Mouse (Mus musculus) heart, embryonic 11.5 days (tissue): ENCODE data around the gene Fshr. TPM values are rescaled to one million over a fixed set of nuclear protein-coding genes. Genes with fewer than 3 reads are reported as not detected.

Experiments
- ATAC-seq: fragments of 200-750 bp; cut with Nextera tagmentation; replicated peaks from 2 replicates; pipeline ENCODE4 v1.8.0; 2017; ENCODE audit warnings: moderate library complexity; ENCODE audit not compliant: insufficient number of reproducible peaks, low FRiP score, low TSS enrichment
- H3K27ac ChIP-seq: fragments of 300-500 bp; sonication (generic); 2 replicates; pipeline ENCODE4 v1.5.1; 2014; ENCODE audit warnings: mild to moderate bottlenecking, low read depth, low read length
- H3K27me3 ChIP-seq: fragments of 300-500 bp; sonication (generic); 2 replicates; pipeline ENCODE4 v1.6.1; 2014; ENCODE audit warnings: mild to moderate bottlenecking, low read length, mixed read lengths; ENCODE audit not compliant: control insufficient read depth, insufficient read depth
- H3K36me3 ChIP-seq: fragments of 300-500 bp; sonication (generic); 2 replicates; pipeline ENCODE4 v1.6.1; 2014; ENCODE audit warnings: mild to moderate bottlenecking, low read length, moderate library complexity, mixed read lengths; ENCODE audit not compliant: control insufficient read depth, insufficient read depth
- H3K4me1 ChIP-seq: fragments of 300-500 bp; sonication (generic); 2 replicates; pipeline ENCODE4 v1.6.1; 2014; ENCODE audit warnings: low read length; ENCODE audit not compliant: control insufficient read depth, insufficient read depth
- H3K4me2 ChIP-seq: fragments of 300-500 bp; sonication (generic); 2 replicates; pipeline ENCODE4 v1.6.1; 2014; ENCODE audit warnings: mild to moderate bottlenecking, moderate library complexity
- H3K4me3 ChIP-seq: fragments of 300-500 bp; sonication (generic); 2 replicates; pipeline ENCODE4 v1.5.1; 2014; ENCODE audit warnings: low read depth, low read length
- H3K9ac ChIP-seq: fragments of 300-500 bp; sonication (generic); 2 replicates; pipeline ENCODE4 v1.6.1; 2014; ENCODE audit warnings: mild to moderate bottlenecking, low read depth, low read length, moderate library complexity
- H3K9me3 ChIP-seq: fragments of 300-500 bp; sonication (generic); replicated peaks from 2 replicates; pipeline ENCODE4 v1.6.1; 2016; ENCODE audit warnings: low read length; ENCODE audit not compliant: control insufficient read depth
- WGBS: fragments of 180-500 bp; shearing (Covaris S2); extraction: QIAGEN DNeasy Blood & Tissue Kit; methylation state at CpG from one replicate; pipeline ENCODE4 v1.1.7; 2014; ENCODE audit not compliant: insufficient replicate concordance; 5-methylcytosine and 5-hydroxymethylcytosine counted together
- polyA plus RNA-seq: library from polyadenylated mRNA; unstranded; fragments of >200 nt; fragmentation: Nextera tagmentation; extraction: Ambion mirVana; gene quantifications from 2 replicates; pipeline ENCODE4 v1.2.1, GENCODE M21; 2014

Fshr gene
- polyA plus RNA-seq, 1 experiment from 2014 or later = not detected

DNA sequence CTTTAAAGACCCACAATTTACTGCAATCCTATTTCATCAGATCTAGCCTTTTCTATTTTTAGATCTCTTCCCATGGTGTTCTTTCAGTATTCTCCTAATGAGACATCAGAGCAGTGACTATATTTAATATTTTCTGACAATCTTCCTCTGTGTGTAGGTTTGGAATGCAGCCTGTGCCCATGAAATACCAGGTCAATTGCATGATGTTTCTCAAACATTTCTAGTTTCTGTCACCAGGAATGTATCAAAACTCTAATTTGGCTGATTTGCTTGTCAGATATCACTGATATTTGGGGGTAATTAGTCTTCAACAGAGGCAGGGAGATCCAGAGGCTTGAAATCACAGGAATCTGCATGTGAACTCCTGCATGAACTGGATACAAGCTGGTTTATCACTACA is 186.8 kb downstream of the Fshr start:
- H3K27ac ChIP-seq = no peak overlapping the region
- H3K9me3 ChIP-seq = no peaks in the 10 kb centered on the region
- H3K4me1 ChIP-seq = no peaks in the 10 kb centered on the region
- no peak for ATAC-seq
- no peak overlapping the region for H3K9ac ChIP-seq
- H3K36me3 ChIP-seq = no peaks in the 10 kb centered on the region
- no peak overlapping the region for H3K4me3 ChIP-seq
- H3K4me2 ChIP-seq = no peak overlapping the region
- H3K27me3 ChIP-seq = no peaks in the 10 kb centered on the region

- no peak overlapping the region for H3K4me2 ChIP-seq
- no peaks in the 10 kb centered on the region for H3K9me3 ChIP-seq
- no peak overlapping the region for H3K4me3 ChIP-seq
- no peaks in the 10 kb centered on the region for H3K36me3 ChIP-seq
- H3K9ac ChIP-seq = no peak overlapping the region
- WGBS = 58% methylated on average over 1 of the region's 1 CpGs
- ATAC-seq = no peak
- no peak overlapping the region for H3K27ac ChIP-seq
- H3K27me3 ChIP-seq = no peaks in the 10 kb centered on the region
- H3K4me1 ChIP-seq = no peaks in the 10 kb centered on the region
Observed at GRCm38 (mm10) chr17:89009117-89009516, 191.4 kb downstream of the Fshr start.

- WGBS = 80% methylated on average over 7 of the region's 7 CpGs
- Histone ChIP-seq H3K9ac (no peak overlapping the region), H3K4me3 (no peak overlapping the region), H3K27ac (no peak overlapping the region), H3K4me2 (no peak overlapping the region), H3K27me3 (no peaks in the 10 kb centered on the region), H3K4me1 (no peaks in the 10 kb centered on the region), H3K9me3 (no peaks in the 10 kb centered on the region), H3K36me3 (no peaks in the 10 kb centered on the region)
- ATAC-seq = no peak
Observed at GRCm38 (mm10) chr17:89008680-89009079, 191.8 kb downstream of the Fshr start.

DNA sequence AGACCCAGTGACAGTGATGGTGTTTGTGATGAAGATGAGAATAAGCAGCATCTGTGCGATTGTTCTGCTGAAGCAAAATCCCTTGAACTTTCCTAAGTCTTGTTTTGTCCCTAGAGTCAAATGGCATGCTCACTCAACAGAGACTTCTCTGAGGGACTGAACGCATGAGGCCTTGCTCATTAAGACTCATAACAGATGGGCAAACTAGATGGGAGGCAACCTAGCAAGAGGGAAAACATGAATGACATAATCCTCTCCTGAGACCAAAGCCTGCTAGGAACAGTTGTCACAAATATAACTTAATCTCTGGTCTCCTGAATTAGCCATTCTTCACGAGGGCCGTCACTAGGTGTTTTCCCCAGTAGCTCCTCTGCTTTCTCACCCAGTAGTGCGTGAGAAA is 194.5 kb downstream of the Fshr start:
- Histone ChIP-seq H3K4me1 (no peaks in the 10 kb centered on the region), H3K4me3 (no peak overlapping the region), H3K9me3 (no peaks in the 10 kb centered on the region), H3K36me3 (no peaks in the 10 kb centered on the region), H3K4me2 (no peak overlapping the region), H3K27ac (no peak overlapping the region), H3K27me3 (no peaks in the 10 kb centered on the region), H3K9ac (no peak overlapping the region)
- WGBS = 83% methylated on average over 5 of the region's 5 CpGs
- no peak for ATAC-seq

DNA sequence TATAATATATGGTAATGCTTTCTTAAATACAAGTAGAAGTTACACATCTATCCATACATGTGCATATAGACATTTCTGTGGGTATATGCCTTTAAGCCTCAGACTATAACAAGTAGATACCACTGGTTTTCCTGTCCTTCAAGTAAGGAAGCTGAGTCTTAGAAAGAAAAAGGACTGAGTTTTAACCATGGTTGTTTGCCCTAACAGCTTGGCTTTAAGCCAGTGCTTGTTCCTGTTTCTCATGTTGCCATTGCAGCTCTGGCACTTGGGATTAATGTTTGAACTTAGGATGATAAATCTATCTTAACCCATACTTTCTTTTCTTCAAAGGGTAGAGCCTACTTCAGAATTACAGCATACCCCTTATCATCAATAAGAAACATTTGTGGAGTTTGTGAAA is 200.6 kb downstream of the Fshr start:
- H3K36me3 ChIP-seq = no peaks in the 10 kb centered on the region
- no peak overlapping the region for H3K4me2 ChIP-seq
- no peaks in the 10 kb centered on the region for H3K27me3 ChIP-seq
- H3K4me3 ChIP-seq = no peak overlapping the region
- no peaks in the 10 kb centered on the region for H3K9me3 ChIP-seq
- no peaks in the 10 kb centered on the region for H3K4me1 ChIP-seq
- no peak overlapping the region for H3K9ac ChIP-seq
- no peak for ATAC-seq
- no peak overlapping the region for H3K27ac ChIP-seq

DNA sequence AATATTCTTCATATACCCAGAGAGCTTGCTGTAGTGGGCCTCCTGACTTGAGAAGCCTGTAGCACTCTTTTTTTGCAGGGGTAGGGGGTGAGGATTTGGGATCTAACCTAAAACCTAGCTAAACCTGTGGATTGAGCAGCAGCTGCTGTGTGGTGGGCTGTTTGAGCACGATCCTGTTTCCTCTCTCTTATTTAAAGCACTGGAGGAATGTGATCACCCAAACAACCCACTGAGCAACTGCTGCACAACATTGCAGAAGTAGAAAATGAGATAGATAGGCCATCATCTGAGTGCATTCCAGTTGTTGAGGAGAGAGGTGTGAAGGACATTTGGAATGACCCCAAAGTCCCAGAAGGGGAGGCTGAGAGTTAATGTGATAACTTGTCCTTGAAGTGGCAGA is 202.2 kb downstream of the Fshr start:
- Histone ChIP-seq H3K36me3 (no peaks in the 10 kb centered on the region), H3K9ac (no peak overlapping the region), H3K4me3 (no peak overlapping the region), H3K27me3 (no peaks in the 10 kb centered on the region), H3K4me2 (no peak overlapping the region), H3K4me1 (no peaks in the 10 kb centered on the region), H3K27ac (no peak overlapping the region), H3K9me3 (no peaks in the 10 kb centered on the region)
- no peak for ATAC-seq
- WGBS = 31% methylated on average over 1 of the region's 1 CpGs

- no peaks in the 10 kb centered on the region for H3K9me3 ChIP-seq
- no peaks in the 10 kb centered on the region for H3K36me3 ChIP-seq
- no peak overlapping the region for H3K27ac ChIP-seq
- no peak for ATAC-seq
- no peaks in the 10 kb centered on the region for H3K4me1 ChIP-seq
- no peak overlapping the region for H3K9ac ChIP-seq
- H3K4me2 ChIP-seq = no peak overlapping the region
- no peaks in the 10 kb centered on the region for H3K27me3 ChIP-seq
- no peak overlapping the region for H3K4me3 ChIP-seq
- 73% methylated on average over 4 of the region's 4 CpGs for WGBS
Observed at GRCm38 (mm10) chr17:88991238-88991637, 209.2 kb downstream of the Fshr start.

- H3K4me3 ChIP-seq = no peak overlapping the region
- H3K9me3 ChIP-seq = no peaks in the 10 kb centered on the region
- no peak overlapping the region for H3K27ac ChIP-seq
- no peak for ATAC-seq
- 78% methylated on average over 10 of the region's 10 CpGs for WGBS
- H3K27me3 ChIP-seq = no peaks in the 10 kb centered on the region
- no peak overlapping the region for H3K9ac ChIP-seq
- no peak overlapping the region for H3K4me2 ChIP-seq
- H3K4me1 ChIP-seq = no peaks in the 10 kb centered on the region
- no peaks in the 10 kb centered on the region for H3K36me3 ChIP-seq
Observed at GRCm38 (mm10) chr17:88980708-88981355, 219.6 kb downstream of the Fshr start.

GRCm38 (mm10) chr17:88974538-88974937 is 225.9 kb downstream of the Fshr start:
- H3K9me3 ChIP-seq = no peaks in the 10 kb centered on the region
- no peaks in the 10 kb centered on the region for H3K36me3 ChIP-seq
- no peak overlapping the region for H3K4me3 ChIP-seq
- H3K4me1 ChIP-seq = no peaks in the 10 kb centered on the region
- 70% methylated on average over 3 of the region's 3 CpGs for WGBS
- no peak overlapping the region for H3K9ac ChIP-seq
- ATAC-seq = no peak
- no peak overlapping the region for H3K27ac ChIP-seq
- H3K27me3 ChIP-seq = no peaks in the 10 kb centered on the region
- H3K4me2 ChIP-seq = no peak overlapping the region
